Mouse (Mus musculus) forebrain, embryonic 12.5 days (tissue): ENCODE measurements at regions not wholly inside any gene's neighbourhood (a gene's known extent, or its start where the extent isn't known, plus 50 kb on each side); places are given as distances from the start of the nearest gene placed in this dataset.

ENCODE experiments used
- ATAC-seq: fragments of 200-750 bp; cut with Nextera tagmentation; 2 replicates; pipeline ENCODE4 v1.8.0; 2017; ENCODE audit warnings: moderate TSS enrichment; ENCODE audit not compliant: low FRiP score
- H3K27ac ChIP-seq: fragments of 300-500 bp; sonication (generic); 2 replicates; pipeline ENCODE4 v1.5.1; 2016; ENCODE audit warnings: mild to moderate bottlenecking
- H3K27me3 ChIP-seq: fragments of 300-500 bp; sonication (generic); 2 replicates; pipeline ENCODE4 v1.6.1; 2016; ENCODE audit warnings: mild to moderate bottlenecking
- H3K36me3 ChIP-seq: fragments of 300-500 bp; sonication (generic); replicated peaks from 2 replicates; pipeline ENCODE4 v1.6.1; 2016; ENCODE audit warnings: mild to moderate bottlenecking
- H3K4me1 ChIP-seq: fragments of 300-500 bp; sonication (generic); 2 replicates; pipeline ENCODE4 v1.6.1; 2016
- H3K4me2 ChIP-seq: fragments of 300-500 bp; sonication (generic); 2 replicates; pipeline ENCODE4 v1.6.1; 2016; ENCODE audit warnings: mild to moderate bottlenecking, moderate library complexity
- H3K4me3 ChIP-seq: fragments of 300-500 bp; sonication (generic); replicated peaks from 2 replicates; pipeline ENCODE4 v1.5.1; 2016; ENCODE audit warnings: mild to moderate bottlenecking
- H3K9ac ChIP-seq: fragments of 300-500 bp; sonication (generic); 2 replicates; pipeline ENCODE4 v1.6.1; 2016; ENCODE audit warnings: mild to moderate bottlenecking
- H3K9me3 ChIP-seq: fragments of 300-500 bp; sonication (generic); 2 replicates; pipeline ENCODE4 v1.6.1; 2016
- WGBS: fragments of 180-500 bp; shearing (Covaris S2); methylation state at CpG from one replicate; pipeline ENCODE4 v1.1.7; 2016; 5-methylcytosine and 5-hydroxymethylcytosine counted together

GRCm38 (mm10) chr10:43764581-43764980 lies 137.0 kb downstream of the Qrsl1 start:
- H3K4me2 ChIP-seq = no peak overlapping the region
- no peak overlapping the region for H3K4me3 ChIP-seq
- no peak overlapping the region for H3K9ac ChIP-seq
- no peaks in the 10 kb centered on the region for H3K9me3 ChIP-seq
- 98% methylated on average over 3 of the region's 3 CpGs for WGBS
- no peaks in the 10 kb centered on the region for H3K4me1 ChIP-seq
- H3K36me3 ChIP-seq = no peaks in the 10 kb centered on the region
- no peak for ATAC-seq
- H3K27me3 ChIP-seq = no peaks in the 10 kb centered on the region
- no peak overlapping the region for H3K27ac ChIP-seq

GRCm38 (mm10) chr10:43765275-43765674 lies 136.3 kb downstream of the Qrsl1 start:
- no peaks in the 10 kb centered on the region for H3K36me3 ChIP-seq
- no peaks in the 10 kb centered on the region for H3K9me3 ChIP-seq
- H3K27me3 ChIP-seq = no peaks in the 10 kb centered on the region
- H3K9ac ChIP-seq = no peak overlapping the region
- no peak overlapping the region for H3K4me2 ChIP-seq
- H3K4me1 ChIP-seq = no peaks in the 10 kb centered on the region
- 90% methylated on average over 1 of the region's 1 CpGs for WGBS
- no peak overlapping the region for H3K27ac ChIP-seq
- H3K4me3 ChIP-seq = no peak overlapping the region
- ATAC-seq = no peak

- Histone ChIP-seq H3K27me3 (no peaks in the 10 kb centered on the region), H3K9me3 (no peaks in the 10 kb centered on the region), H3K4me2 (no peak overlapping the region), H3K4me1 (no peaks in the 10 kb centered on the region), H3K36me3 (no peaks in the 10 kb centered on the region), H3K4me3 (no peak overlapping the region), H3K27ac (no peak overlapping the region), H3K9ac (no peak overlapping the region)
- 78% methylated on average over 11 of the region's 11 CpGs for WGBS
- ATAC-seq = no peak
Measured at GRCm38 (mm10) chr10:43765829-43766486, 135.6 kb downstream of the Qrsl1 start.

GRCm38 (mm10) chr10:43767961-43768726 lies 133.4 kb downstream of the Qrsl1 start:
- no peak overlapping the region for H3K9ac ChIP-seq
- no peak for ATAC-seq
- no peak overlapping the region for H3K27ac ChIP-seq
- H3K4me3 ChIP-seq = no peak overlapping the region
- no peaks in the 10 kb centered on the region for H3K4me1 ChIP-seq
- H3K27me3 ChIP-seq = no peaks in the 10 kb centered on the region
- no peaks in the 10 kb centered on the region for H3K36me3 ChIP-seq
- WGBS = 89% methylated on average over 16 of the region's 16 CpGs
- no peaks in the 10 kb centered on the region for H3K9me3 ChIP-seq
- H3K4me2 ChIP-seq = no peak overlapping the region

- H3K27ac ChIP-seq = no peak overlapping the region
- no peaks in the 10 kb centered on the region for H3K9me3 ChIP-seq
- no peaks in the 10 kb centered on the region for H3K36me3 ChIP-seq
- WGBS = 80% methylated on average over 3 of the region's 3 CpGs
- no peaks in the 10 kb centered on the region for H3K27me3 ChIP-seq
- no peak for ATAC-seq
- no peak overlapping the region for H3K9ac ChIP-seq
- H3K4me2 ChIP-seq = no peak overlapping the region
- H3K4me3 ChIP-seq = no peak overlapping the region
- no peaks in the 10 kb centered on the region for H3K4me1 ChIP-seq
Measured at GRCm38 (mm10) chr10:43769026-43769425, 132.5 kb downstream of the Qrsl1 start.

GRCm38 (mm10) chr10:43775807-43776206 lies 125.7 kb downstream of the Qrsl1 start:
- no peak overlapping the region for H3K4me2 ChIP-seq
- H3K9me3 ChIP-seq = no peaks in the 10 kb centered on the region
- no peaks in the 10 kb centered on the region for H3K27me3 ChIP-seq
- no peak for ATAC-seq
- no peak overlapping the region for H3K27ac ChIP-seq
- no peaks in the 10 kb centered on the region for H3K36me3 ChIP-seq
- H3K4me3 ChIP-seq = no peak overlapping the region
- no peak overlapping the region for H3K9ac ChIP-seq
- no peaks in the 10 kb centered on the region for H3K4me1 ChIP-seq
- 80% methylated on average over 1 of the region's 1 CpGs for WGBS

GRCm38 (mm10) chr10:43777612-43778600 lies 123.6 kb downstream of the Qrsl1 start:
- 83% methylated on average over 28 of the region's 28 CpGs for WGBS
- H3K4me2 ChIP-seq = no peak overlapping the region
- ATAC-seq = no peak
- no peaks in the 10 kb centered on the region for H3K4me1 ChIP-seq
- H3K36me3 ChIP-seq = no peaks in the 10 kb centered on the region
- no peak overlapping the region for H3K27ac ChIP-seq
- H3K9ac ChIP-seq = no peak overlapping the region
- H3K27me3 ChIP-seq = no peaks in the 10 kb centered on the region
- no peak overlapping the region for H3K4me3 ChIP-seq
- 0 out of 2 replicates have a peak, but pooled peaks cover 6% of the 10 kb centered on the region for H3K9me3 ChIP-seq

GRCm38 (mm10) chr10:43780571-43780970 lies 121.0 kb downstream of the Qrsl1 start:
- Histone ChIP-seq H3K4me3 (no peak overlapping the region), H3K36me3 (no peaks in the 10 kb centered on the region), H3K4me1 (no peaks in the 10 kb centered on the region), H3K9ac (no peak overlapping the region), H3K9me3 (0 out of 2 replicates have a peak, but pooled peaks cover 7% of the 10 kb centered on the region), H3K27me3 (no peaks in the 10 kb centered on the region), H3K27ac (no peak overlapping the region), H3K4me2 (no peak overlapping the region)
- 92% methylated on average over 4 of the region's 4 CpGs for WGBS
- ATAC-seq = no peak

GRCm38 (mm10) chr10:43783304-43783703 lies 118.2 kb downstream of the Qrsl1 start:
- H3K4me1 ChIP-seq = no peaks in the 10 kb centered on the region
- H3K36me3 ChIP-seq = no peaks in the 10 kb centered on the region
- no peak overlapping the region for H3K4me3 ChIP-seq
- no peak for ATAC-seq
- WGBS = 86% methylated on average over 3 of the region's 3 CpGs
- H3K9me3 ChIP-seq = 0 out of 2 replicates have a peak, but pooled peaks cover 7% of the 10 kb centered on the region
- H3K9ac ChIP-seq = no peak overlapping the region
- H3K4me2 ChIP-seq = no peak overlapping the region
- no peaks in the 10 kb centered on the region for H3K27me3 ChIP-seq
- H3K27ac ChIP-seq = no peak overlapping the region

- H3K27me3 ChIP-seq = no peaks in the 10 kb centered on the region
- ATAC-seq = no peak
- no peaks in the 10 kb centered on the region for H3K9me3 ChIP-seq
- no peak overlapping the region for H3K4me3 ChIP-seq
- H3K4me1 ChIP-seq = no peaks in the 10 kb centered on the region
- no peak overlapping the region for H3K9ac ChIP-seq
- no peaks in the 10 kb centered on the region for H3K36me3 ChIP-seq
- H3K27ac ChIP-seq = no peak overlapping the region
- 95% methylated on average over 4 of the region's 4 CpGs for WGBS
- no peak overlapping the region for H3K4me2 ChIP-seq
Measured at GRCm38 (mm10) chr10:43790780-43791179, 110.8 kb downstream of the Qrsl1 start.

- no peaks in the 10 kb centered on the region for H3K4me1 ChIP-seq
- no peaks in the 10 kb centered on the region for H3K27me3 ChIP-seq
- no peak overlapping the region for H3K9ac ChIP-seq
- H3K4me2 ChIP-seq = no peak overlapping the region
- no peaks in the 10 kb centered on the region for H3K9me3 ChIP-seq
- no peak for ATAC-seq
- 95% methylated on average over 4 of the region's 4 CpGs for WGBS
- no peak overlapping the region for H3K4me3 ChIP-seq
- no peak overlapping the region for H3K27ac ChIP-seq
- no peaks in the 10 kb centered on the region for H3K36me3 ChIP-seq
Measured at GRCm38 (mm10) chr10:43791525-43792021, 110.0 kb downstream of the Qrsl1 start.

GRCm38 (mm10) chr10:43792618-43793017 lies 108.9 kb downstream of the Qrsl1 start:
- no peak overlapping the region for H3K27ac ChIP-seq
- H3K27me3 ChIP-seq = no peaks in the 10 kb centered on the region
- H3K9me3 ChIP-seq = no peaks in the 10 kb centered on the region
- H3K4me2 ChIP-seq = no peak overlapping the region
- H3K9ac ChIP-seq = no peak overlapping the region
- no peak overlapping the region for H3K4me3 ChIP-seq
- no peaks in the 10 kb centered on the region for H3K4me1 ChIP-seq
- H3K36me3 ChIP-seq = no peaks in the 10 kb centered on the region
- 87% methylated on average over 3 of the region's 3 CpGs for WGBS
- no peak for ATAC-seq
